In genomic region chr10:121829800-121830303, GRCm38 (mm10) we compare ENCODE assay signal across 12 mouse cellular contexts.
DNase-seq lines count a peak whose midpoint lies in the region; ATAC-seq lines count a peak whose summit lies in the region.
"Had no signal": no experiment of that assay in that cellular context is flagged by ENCODE, and none has a peak within 500 bp of the region (broad histone marks: within the 10 kb centered on the region; RNA-seq: fewer than 3 reads in every experiment).

No protein-coding gene starts in this region.

- 83% methylated on average over 5 of the region's 5 CpGs for WGBS in neural tube, embryonic 11.5 days
- WGBS in hindbrain, embryonic 12.5 days, result 68% methylated on average over 5 of the region's 5 CpGs
- 83% methylated on average over 5 of the region's 5 CpGs for WGBS in kidney, embryonic 16.5 days

- H3K27ac ChIP-seq in neural tube, embryonic 11.5 days (ENCODE audit: low read depth, low read length), result 0 out of 2 replicates have a peak overlapping the region, but pooled peaks have one; percentile 27
- peak overlapping the region; percentile 74 for H3K27ac ChIP-seq in hindbrain, embryonic 12.5 days
- no peak overlapping the region for H3K27ac ChIP-seq in kidney, embryonic 16.5 days (ENCODE audit: low read length)
- H3K27ac ChIP-seq: heart, adult 2 months; layer of hippocampus, adult 2 months had no signal

- H3K4me1 ChIP-seq in neural tube, embryonic 11.5 days (ENCODE audit: control insufficient read depth, insufficient read depth, low read length), result peaks cover 8% of the 10 kb centered on the region; the same call in 1 of the 2 replicates
- H3K4me1 ChIP-seq in hindbrain, embryonic 12.5 days, result peaks cover 30% of the 10 kb centered on the region
- H3K4me1 ChIP-seq in kidney, embryonic 16.5 days (ENCODE audit: insufficient read depth, low read length), result 0 out of 2 replicates have a peak, but pooled peaks cover 5% of the 10 kb centered on the region

- DNase-seq in neural tube, embryonic 11.5 days (ENCODE audit: low spot score), result no peak
- DNase-seq in neural tube, embryonic 10.5 days (ENCODE audit: extremely low spot score, low spot score), result no peak
- no peak for DNase-seq in left cerebral cortex, adult 11 months (ENCODE audit: low spot score)
- DNase-seq in cerebellum, postnatal 25 days, result no peak
- DNase-seq: cerebellum, adult 11 months; heart, adult 2 months; heart, postnatal 36 days had no signal

- H3K9me3 ChIP-seq in neural tube, embryonic 11.5 days (ENCODE audit: control insufficient read depth, low read length), result no peaks in the 10 kb centered on the region
- no peaks in the 10 kb centered on the region for H3K9me3 ChIP-seq in hindbrain, embryonic 12.5 days (replicated peaks)
- H3K9me3 ChIP-seq in kidney, embryonic 16.5 days (ENCODE audit: low read length), result no peaks in the 10 kb centered on the region

- no peak overlapping the region for H3K4me3 ChIP-seq in neural tube, embryonic 11.5 days (ENCODE audit: low read depth, low read length)
- H3K4me3 ChIP-seq in hindbrain, embryonic 12.5 days, result no peak overlapping the region
- H3K4me3 ChIP-seq in kidney, embryonic 16.5 days (ENCODE audit: low read length), result no peak overlapping the region
- H3K4me3 ChIP-seq: heart, adult 2 months; layer of hippocampus, adult 2 months had no signal

- H3K9ac ChIP-seq in neural tube, embryonic 11.5 days (ENCODE audit: low read length), result no peak overlapping the region
- no peak overlapping the region for H3K9ac ChIP-seq in hindbrain, embryonic 12.5 days
- no peak overlapping the region for H3K9ac ChIP-seq in kidney, embryonic 16.5 days (replicated peaks; ENCODE audit: low read length)

- no peak overlapping the region for H3K4me2 ChIP-seq in neural tube, embryonic 11.5 days (ENCODE audit: low read depth)
- H3K4me2 ChIP-seq in hindbrain, embryonic 12.5 days (replicated peaks), result no peak overlapping the region
- H3K4me2 ChIP-seq in kidney, embryonic 16.5 days (replicated peaks; ENCODE audit: low read depth, low read length), result no peak overlapping the region
- H3K4me2 ChIP-seq: liver, embryonic 11.5 days had no signal

- no peaks in the 10 kb centered on the region for H3K27me3 ChIP-seq in neural tube, embryonic 11.5 days (ENCODE audit: control insufficient read depth, insufficient read depth, low read length)
- no peaks in the 10 kb centered on the region for H3K27me3 ChIP-seq in hindbrain, embryonic 12.5 days
- H3K27me3 ChIP-seq in kidney, embryonic 16.5 days (ENCODE audit: insufficient read depth, low read length), result no peaks in the 10 kb centered on the region

- ATAC-seq in neural tube, embryonic 11.5 days (ENCODE audit: insufficient read depth, low FRiP score, low TSS enrichment), result no peak
- ATAC-seq in hindbrain, embryonic 12.5 days (ENCODE audit: low FRiP score), result no peak
- peak; percentile 39; the same call in 1 of the 2 replicates for ATAC-seq in megakaryocyte-erythroid progenitor cell, adult 5-6 weeks (replicated peaks; ENCODE audit: low FRiP score, low TSS enrichment, poor library complexity, severe bottlenecking)
- ATAC-seq in kidney, embryonic 16.5 days (ENCODE audit: low FRiP score, low TSS enrichment), result no peak

- no peaks in the 10 kb centered on the region for H3K36me3 ChIP-seq in neural tube, embryonic 11.5 days (ENCODE audit: control insufficient read depth, insufficient read depth, low read length)
- H3K36me3 ChIP-seq in hindbrain, embryonic 12.5 days, result peaks cover 3% of the 10 kb centered on the region; the same call in 1 of the 2 replicates
- H3K36me3 ChIP-seq in kidney, embryonic 16.5 days (ENCODE audit: insufficient read depth, low read length), result peaks cover 2% of the 10 kb centered on the region; the same call in 1 of the 2 replicates
